Mouse (Mus musculus) kidney, adult 9 months (tissue): ENCODE measurements around the gene Zcchc3.
"Not testable (repeated sequence)": the region's sequence is repeated elsewhere in the genome, so short reads cannot be mapped to it uniquely, and the experiment has no call there.

Source experiments
- DNase-seq: peaks from one replicate; pipeline ENCODE4 v3.0.0; 2022

Zcchc3 gene

GRCm38 (mm10) chr2:152414591-152415165 lies at the start of gene Zcchc3:
Zcchc3 (minus strand) TSS chr2:152415027.
- peak; percentile 85 for DNase-seq

DNA sequence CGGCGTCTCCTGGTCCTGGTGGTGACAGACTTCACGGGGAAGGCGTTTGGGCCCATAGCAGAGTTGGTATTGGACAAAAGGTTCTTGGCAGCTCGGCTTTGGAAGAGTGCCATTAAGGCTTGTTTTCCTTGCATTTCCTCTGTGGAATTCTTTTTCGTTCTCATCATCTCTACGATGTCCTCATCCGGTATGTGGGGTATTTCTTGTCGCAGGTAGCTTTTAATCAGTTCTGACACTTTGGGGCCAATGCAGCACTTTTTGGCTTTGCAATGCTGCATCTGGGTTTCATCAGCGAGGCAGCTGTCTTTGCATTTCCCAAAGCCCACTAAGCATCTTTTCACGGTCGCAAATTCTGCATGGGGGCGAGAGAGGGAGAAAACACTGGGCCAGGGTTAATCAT lies 44.4 kb upstream of the Zcchc3 start:
- DNase-seq, result no peak

DNA sequence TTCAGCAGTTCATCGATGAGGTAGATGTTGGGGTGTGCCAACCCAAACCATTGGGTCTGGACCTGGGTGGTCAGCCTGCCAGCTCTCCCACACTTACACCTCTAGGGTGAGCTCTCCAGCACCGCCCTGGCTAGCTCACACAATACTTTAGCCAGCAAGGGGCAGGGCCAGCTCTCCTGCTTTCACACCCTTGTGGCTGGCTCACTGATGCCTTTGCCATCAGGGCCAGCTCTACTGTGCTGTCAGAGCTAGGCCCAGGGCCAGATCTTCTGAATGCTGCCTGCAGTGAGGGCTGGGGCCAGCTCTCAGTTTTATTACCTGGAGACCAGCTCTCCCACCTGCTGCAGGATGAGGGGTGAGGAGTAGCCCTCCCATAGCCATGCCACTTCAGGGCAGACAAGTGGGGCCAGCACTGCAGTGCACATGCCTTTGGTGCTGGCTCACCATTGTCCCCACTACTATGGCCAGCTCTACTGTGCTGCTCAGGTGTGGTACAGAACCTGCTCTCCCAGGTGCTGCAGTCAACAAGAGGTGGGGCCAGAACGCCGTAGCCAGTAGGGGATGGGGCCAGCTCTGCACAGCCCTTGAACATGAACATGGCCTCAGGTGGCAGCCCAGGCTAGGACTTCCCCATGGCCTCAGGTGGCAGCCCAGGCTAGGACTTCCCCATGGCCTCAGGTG lies 37.4 kb upstream of the Zcchc3 start:
- DNase-seq, result no peak

GRCm38 (mm10) chr2:152450241-152450640 lies 35.4 kb upstream of the Zcchc3 start:
- DNase-seq, result peak; percentile 71

GRCm38 (mm10) chr2:152447461-152447860 lies 32.6 kb upstream of the Zcchc3 start:
- DNase-seq, result no peak

DNA sequence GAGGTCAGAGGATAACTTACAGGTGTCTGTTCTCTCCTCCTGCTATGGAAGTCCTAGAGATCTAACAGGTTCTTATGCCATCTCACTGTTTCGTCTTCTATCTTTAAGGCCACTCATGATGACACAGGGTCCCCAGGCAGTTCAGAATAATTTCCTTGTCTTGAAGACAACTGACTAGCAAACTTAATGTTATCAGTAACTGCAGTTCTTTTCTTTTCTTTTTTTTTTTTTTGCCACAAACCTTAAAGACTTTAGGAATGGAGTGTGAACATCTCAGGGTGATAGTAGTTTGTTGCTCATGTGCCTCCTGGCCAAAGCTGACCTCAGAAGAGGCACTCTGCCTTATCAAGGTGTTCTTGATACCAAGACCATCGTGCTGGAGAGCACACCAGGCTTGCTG lies 31.8 kb upstream of the Zcchc3 start:
- DNase-seq, result no peak

- DNase-seq, result no peak
Observed at GRCm38 (mm10) chr2:152443281-152443680, 28.5 kb upstream of the Zcchc3 start.

- DNase-seq, result no peak
Observed at GRCm38 (mm10) chr2:152442322-152442721, 27.5 kb upstream of the Zcchc3 start.

- DNase-seq, result no peak
Observed at GRCm38 (mm10) chr2:152439833-152440232, 25.0 kb upstream of the Zcchc3 start.

DNA sequence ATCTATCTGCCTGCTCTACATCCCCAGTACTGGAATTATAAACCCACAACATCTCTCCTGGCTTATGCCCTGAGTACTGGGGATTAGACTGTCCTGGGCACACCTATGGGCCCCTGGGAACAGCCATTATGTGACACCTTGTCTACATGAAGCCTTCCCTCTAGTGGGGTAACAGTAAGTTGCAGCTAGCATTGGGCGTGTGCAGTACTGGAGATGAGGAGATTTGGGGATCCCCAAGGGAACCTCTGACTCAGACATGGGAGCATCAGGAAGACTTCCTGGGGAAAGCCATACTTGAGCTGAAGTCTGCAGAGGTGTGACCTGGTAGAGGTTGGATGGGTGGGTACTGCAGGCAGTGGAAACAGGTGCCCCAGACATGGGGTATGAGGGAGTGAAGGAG lies 24.1 kb upstream of the Zcchc3 start:
- DNase-seq, result no peak

DNA sequence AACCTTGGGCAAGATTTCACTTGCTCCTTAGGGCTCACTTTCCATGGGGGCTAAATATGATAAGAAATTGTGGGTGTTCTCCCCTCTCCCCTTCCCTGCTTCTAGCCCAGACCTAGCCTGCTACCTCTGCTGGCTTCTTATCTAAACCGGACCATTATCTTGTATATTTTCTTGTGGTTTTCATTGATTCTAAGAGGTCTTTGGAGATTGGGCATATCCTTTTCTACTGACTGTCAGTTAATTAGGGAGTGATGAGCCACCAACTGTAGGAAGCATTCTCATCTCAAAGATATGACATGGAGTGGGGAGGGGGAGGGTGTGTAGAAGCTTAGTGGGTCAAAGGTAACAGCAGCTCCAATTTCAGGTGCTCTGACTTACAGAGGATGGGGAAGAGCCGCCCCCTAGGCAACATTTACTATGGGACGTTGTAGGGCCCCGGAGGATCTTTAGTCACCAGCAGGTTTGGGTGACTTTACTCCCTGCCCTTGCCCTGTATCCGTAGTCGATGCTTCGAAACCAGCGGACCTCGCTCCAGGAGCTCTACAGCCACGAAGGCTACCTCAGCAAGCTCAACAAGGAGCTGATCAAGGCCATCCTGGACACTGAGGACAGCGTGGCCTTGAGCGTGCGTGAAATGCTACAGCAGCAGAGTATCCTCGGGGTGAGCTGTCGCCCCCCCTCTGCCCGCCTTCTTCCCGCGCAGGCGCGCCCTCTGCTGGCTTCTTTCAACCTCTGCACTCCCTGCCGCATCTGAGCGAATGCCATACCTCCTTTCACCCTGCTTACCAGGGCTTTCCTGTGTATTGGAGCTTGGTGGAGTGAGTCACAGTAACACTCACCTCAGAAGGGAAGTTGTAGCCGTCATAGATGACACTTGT lies 22.4 kb upstream of the Zcchc3 start:
- peak; percentile 80 for DNase-seq

DNA sequence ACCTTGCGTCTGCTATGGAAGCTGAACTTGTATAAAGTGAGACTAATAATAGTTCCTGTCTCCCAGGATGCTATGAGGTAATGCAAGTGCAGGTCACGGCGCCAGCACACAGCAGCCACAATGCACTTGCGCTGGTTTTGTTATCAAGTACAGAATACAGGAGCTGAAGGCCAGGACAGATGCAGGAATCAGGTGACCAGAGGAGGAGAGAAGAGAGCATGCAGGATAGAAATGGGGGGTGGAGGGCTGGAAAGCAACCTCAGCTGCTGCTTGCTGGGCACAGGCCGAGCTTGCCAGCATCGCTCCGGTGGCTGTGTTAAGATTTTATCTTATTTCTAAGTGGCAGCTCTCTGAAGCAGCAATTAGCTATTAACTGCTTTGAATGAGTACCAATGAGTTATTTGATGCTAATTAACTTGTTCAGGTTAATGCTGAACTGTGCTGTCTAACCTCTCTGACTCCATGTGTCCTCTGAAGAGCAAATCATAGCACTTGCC lies 21.6 kb upstream of the Zcchc3 start:
- peak; percentile 79 for DNase-seq

GRCm38 (mm10) chr2:152428481-152428880 lies 13.7 kb upstream of the Zcchc3 start:
- DNase-seq, result not testable (repeated sequence)

DNA sequence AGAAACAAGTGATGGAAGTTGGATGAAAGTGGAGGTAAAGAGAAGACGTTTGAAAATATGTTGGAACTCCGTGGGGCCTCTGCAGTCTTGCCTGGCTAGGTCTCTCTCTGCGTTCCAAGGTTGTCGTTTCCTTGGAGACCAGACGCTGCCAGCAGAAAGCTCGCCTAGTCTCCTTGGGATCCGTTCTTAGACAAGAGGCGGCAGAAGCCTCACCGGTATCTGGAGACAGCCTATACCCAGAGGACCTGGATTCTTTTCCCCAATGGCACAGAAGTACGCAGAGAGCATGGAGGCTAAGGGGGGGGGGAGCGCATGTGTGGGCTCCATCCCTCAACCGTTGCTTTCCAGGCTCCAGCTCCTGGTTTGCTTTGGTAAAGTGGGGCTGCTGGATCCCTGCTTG lies 12.7 kb upstream of the Zcchc3 start:
- DNase-seq, result no peak

GRCm38 (mm10) chr2:152415786-152416185 lies 959 bp upstream of the Zcchc3 start:
- DNase-seq, result no peak

GRCm38 (mm10) chr2:152415287-152415686 lies 460 bp upstream of the Zcchc3 start, which contains the start of gene 6820408C15Rik:
6820408C15Rik (plus strand) TSS chr2:152415587.
- DNase-seq, result no peak

DNA sequence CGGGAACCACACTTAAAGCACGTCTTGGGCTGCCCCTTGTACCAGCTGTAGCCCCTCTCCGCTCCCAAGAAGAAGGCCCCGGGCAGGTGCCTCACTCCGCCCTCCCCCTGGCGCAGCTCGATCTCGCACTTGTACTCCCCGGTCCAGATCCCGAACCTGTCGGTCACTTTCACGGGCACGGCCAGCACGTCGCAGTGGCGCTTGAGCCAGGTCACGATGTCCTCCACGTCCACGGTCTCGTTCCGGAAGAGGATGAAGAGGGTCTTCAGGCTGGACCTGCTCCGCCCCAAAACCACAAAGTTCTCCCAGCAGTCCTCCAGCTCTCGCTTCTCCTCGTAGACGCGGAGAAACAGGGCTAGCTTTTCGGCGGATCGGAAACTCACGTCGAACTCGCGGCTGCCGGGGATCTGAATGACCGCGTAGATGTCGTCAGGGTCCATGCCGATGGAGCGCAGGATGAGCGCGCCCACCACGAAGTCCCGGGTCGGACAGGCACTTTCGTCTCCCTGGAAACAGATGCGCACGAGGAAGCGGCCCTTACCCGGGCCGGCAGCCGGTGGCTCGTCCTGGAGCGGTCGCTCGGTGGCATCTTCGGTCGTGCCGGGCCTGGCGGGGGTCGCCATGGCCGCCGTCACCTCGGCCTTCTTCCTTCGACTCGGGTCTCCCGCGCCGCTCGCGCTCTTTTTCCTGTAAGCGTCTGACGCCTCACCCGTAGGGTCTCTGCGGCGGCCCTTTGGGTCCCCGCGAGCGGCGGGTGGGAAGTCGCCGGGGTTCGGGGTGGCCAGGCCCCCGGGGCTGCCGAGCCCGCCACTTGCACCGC lies 852 bp downstream of the Zcchc3 start:
- peak; percentile 40 for DNase-seq

GRCm38 (mm10) chr2:152413158-152413764 lies 1.6 kb downstream of the Zcchc3 start:
- DNase-seq, result peak; percentile 51

- DNase-seq, result no peak
Observed at GRCm38 (mm10) chr2:152412526-152413157, 2.2 kb downstream of the Zcchc3 start.

DNA sequence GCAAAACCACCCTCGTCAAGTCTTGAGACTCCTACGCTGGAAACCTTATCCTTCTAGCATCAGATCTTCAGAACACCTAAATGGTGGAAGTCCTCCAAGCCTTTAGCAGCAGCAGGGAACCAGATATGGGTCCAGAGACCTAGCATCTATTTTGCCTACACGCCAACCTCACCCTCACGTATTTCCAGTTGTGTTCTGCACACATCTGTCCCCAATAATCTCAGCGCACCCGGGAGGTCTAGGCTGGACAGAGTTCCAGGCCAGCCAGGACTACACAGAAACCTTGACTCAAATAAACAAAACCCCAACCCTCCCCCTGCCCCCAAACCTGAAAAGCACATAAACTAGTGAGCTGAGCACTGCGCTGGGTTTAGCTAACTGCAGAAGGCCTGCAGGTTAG lies 3.4 kb downstream of the Zcchc3 start:
- no peak for DNase-seq

DNA sequence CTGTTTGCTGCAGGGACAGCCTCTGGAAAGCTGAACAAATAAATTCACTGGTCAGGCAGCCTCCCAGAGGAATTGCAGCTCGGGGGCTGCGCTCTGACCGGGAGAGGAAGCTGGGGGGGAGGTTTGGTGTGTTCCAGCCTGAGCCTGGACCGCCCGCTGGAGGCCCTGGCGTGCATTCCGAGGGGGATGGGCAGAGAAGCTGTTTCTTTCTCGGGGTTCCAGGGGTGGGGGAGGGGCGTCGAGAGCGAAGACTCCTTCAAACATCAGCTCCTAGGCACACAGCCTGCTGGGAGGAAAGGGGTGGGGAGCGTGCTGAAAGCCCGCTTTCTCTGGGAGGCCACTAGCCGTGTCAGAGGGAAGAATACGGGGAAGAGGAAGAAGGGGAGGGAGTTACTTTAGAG lies 3.9 kb downstream of the Zcchc3 start:
- DNase-seq, result peak; percentile 71

DNA sequence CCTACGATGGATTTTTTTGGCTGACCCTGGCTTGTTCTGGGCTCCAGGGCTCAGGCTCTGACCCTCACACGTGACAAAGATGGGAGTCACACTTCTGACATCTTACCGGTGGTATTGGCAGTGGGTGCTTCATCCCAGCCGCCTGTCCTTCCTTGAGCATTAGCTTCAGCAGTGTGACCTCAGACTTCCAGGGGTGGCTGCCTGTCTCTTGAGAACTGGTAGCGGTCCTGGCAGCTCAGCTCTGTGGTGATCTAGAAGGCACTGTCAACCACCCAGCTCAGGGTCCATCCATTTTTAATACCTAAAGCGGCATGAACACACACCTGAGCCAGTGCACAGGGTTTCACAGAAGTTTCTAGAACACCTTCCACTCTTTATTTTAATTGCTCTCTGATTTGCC lies 5.0 kb downstream of the Zcchc3 start:
- DNase-seq, result no peak
